Mouse (Mus musculus): ENCODE measurements around the gene Vipr1. TPM values are rescaled to one million over a fixed set of nuclear protein-coding genes. Genes with fewer than 3 reads are reported as not detected.

Gene Vipr1
- polyA plus RNA-seq, 1 experiment = 0.07 TPM

DNA sequence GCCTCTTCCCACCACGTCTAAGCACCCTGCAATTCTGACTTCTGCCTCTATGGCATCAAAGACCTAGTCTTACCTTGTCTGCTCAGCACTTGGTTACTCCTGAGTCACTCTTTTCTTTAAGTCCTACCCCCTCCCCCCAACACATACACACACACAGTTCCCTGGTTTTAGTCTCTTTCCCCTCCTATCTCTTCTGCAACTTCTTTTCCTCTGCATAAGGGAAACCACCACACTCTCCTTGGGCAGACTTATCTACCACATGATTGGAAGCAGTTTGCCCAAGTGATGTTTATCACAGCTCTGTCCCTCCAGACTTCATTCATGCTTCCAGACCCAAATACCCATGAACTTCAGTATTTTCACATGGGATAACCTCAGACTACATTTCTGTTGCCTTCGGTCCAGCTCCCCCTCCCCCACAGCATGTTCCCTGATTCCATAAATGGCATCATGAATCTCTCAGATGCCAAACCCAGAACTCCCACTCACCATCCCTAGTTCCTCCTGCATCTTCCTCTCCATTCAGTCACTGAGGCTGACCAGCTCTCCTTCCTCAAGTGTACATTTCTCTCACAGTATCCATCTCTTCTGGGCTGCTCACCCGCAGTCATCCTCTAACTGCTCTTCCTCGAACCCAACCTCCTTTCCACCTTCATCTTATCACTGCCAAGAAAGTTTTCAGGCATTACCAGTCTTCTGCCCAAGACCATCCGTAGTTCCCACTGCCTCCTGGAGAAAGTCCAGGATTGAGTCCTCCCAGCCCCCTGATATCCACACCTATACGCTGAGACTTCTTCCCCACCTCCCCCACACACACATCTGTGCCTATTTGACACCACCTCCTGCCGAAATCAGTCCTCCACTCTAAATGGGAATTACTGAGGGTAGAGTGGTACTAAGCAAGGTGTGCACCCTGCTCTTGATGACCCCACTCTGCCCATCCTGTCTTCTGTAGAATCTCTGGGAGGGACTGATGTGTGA is 66.3 kb downstream of the Vipr1 start:
- H3K27me3 ChIP-seq (replicated peaks) = no peaks in the 10 kb centered on the region
- H3K4me3 ChIP-seq (replicated peaks) = peak overlapping the region; percentile 89
- H3K36me3 ChIP-seq (replicated peaks; ENCODE audit: low read length) = peaks cover 21% of the 10 kb centered on the region
- no peaks in the 10 kb centered on the region for H3K9me3 ChIP-seq
- peaks cover 82% of the 10 kb centered on the region for H3K4me1 ChIP-seq
- no peak for TF ChIP-seq FLI1 (IDR thresholded peaks at IDR 0.05; ENCODE audit: low read length)

DNA sequence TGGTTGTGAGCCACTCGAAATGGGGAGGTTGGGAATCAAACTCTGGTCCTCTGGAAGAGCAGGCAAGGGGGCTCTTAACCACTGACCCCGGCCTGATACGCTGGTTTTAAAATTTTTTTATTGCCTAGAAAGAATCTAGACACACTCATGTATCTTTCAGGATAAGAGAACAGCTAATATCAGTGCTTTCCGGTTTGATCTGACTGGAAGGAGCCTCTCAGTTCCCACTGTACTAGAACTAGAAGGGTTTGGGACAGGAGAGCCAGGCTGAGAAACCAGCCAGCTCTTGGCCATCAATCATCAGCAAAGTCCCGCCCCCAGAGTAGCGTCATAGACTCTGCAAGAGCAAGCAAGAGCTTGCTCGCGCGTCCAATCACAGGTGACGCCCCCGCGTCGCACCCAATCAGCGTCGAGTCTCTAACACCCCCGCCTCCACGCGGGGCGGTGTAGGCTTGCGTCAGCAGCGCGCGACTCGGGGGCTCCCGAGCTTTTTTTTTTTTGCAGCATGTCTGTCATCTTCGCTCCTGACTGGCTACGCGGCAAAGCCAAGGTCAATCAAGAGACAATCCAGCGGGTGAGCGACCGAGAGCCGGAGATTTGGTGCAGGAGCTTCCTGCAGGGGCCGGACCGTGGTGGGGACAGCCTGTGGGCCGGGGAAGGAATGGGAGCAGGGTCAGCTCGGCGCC is 67.5 kb downstream of the Vipr1 start, which contains the start of gene Ss18l2:
TSS of gene Ss18l2 (plus strand) at position 432 of the 686 bp plus-strand sequence.
- Histone ChIP-seq H3K4me3 (replicated peaks) (peak within 1 kb of the TSS; percentile 96), H3K4me1 (peaks cover 76% of the 10 kb centered on the region), H3K27me3 (replicated peaks) (no peaks in the 10 kb centered on the region), H3K36me3 (replicated peaks; ENCODE audit: low read length) (peaks cover 23% of the 10 kb centered on the region), H3K9me3 (no peaks in the 10 kb centered on the region)
- TF ChIP-seq GATA1 (IDR thresholded peaks at IDR 0.05; ENCODE audit: borderline replicate concordance, low read length) = no peak
- TF ChIP-seq FLI1 (IDR thresholded peaks at IDR 0.05; ENCODE audit: low read length) = no peak

DNA sequence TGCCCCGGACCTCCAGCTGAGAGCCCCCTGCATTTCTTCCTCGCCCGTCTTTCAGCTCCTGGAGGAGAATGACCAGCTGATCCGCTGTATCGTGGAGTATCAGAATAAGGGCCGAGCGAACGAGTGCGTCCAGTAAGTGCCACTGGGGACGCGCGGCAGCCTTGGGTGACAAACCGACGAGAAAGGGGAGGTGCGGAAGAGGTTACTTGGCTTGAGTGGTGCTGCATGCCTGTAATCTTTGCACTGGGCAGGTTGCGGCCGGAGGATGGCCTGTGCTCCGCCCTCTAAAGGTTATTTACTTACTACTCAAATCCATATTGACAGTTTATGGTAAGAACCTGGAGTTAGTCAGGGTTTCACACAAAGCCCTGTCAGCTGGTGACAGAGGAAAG is 68.1 kb downstream of the Vipr1 start:
- Histone ChIP-seq H3K9me3 (no peaks in the 10 kb centered on the region), H3K4me1 (peaks cover 75% of the 10 kb centered on the region), H3K36me3 (replicated peaks; ENCODE audit: low read length) (peaks cover 23% of the 10 kb centered on the region), H3K4me3 (replicated peaks) (peak overlapping the region; percentile 96), H3K27me3 (replicated peaks) (no peaks in the 10 kb centered on the region)
- no peak for TF ChIP-seq GATA1 (IDR thresholded peaks at IDR 0.05; ENCODE audit: borderline replicate concordance, low read length)
- no peak for TF ChIP-seq FLI1 (IDR thresholded peaks at IDR 0.05; ENCODE audit: low read length)

DNA sequence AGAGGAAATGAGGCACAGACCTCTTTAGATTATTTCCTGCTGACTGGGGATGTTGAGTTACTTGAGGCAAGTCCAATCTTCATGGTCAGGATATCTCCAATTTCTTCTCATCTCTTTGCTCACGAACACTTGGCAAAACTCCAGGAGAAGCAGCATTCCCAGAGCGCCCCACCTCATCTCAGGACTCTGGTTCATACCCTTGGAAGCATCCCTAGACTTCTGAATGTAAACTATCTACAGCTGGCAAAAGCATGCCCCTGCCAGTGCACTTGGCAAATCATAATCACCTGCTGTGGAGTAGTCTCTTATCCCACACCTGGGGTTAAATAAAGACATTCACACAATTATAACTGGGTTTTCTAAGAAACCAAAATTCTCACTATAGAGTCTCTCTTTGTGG is 74.5 kb downstream of the Vipr1 start:
- H3K27me3 ChIP-seq (replicated peaks) = no peaks in the 10 kb centered on the region
- no peak overlapping the region for H3K4me3 ChIP-seq (replicated peaks)
- peaks cover 40% of the 10 kb centered on the region for H3K4me1 ChIP-seq
- H3K36me3 ChIP-seq (replicated peaks; ENCODE audit: low read length) = peaks cover 29% of the 10 kb centered on the region
- 0 out of 2 replicates have a peak, but pooled peaks cover 3% of the 10 kb centered on the region for H3K9me3 ChIP-seq
- TF ChIP-seq GATA1 (IDR thresholded peaks at IDR 0.05; ENCODE audit: borderline replicate concordance, low read length) (no peak), FLI1 (IDR thresholded peaks at IDR 0.05; ENCODE audit: low read length) (no peak)

DNA sequence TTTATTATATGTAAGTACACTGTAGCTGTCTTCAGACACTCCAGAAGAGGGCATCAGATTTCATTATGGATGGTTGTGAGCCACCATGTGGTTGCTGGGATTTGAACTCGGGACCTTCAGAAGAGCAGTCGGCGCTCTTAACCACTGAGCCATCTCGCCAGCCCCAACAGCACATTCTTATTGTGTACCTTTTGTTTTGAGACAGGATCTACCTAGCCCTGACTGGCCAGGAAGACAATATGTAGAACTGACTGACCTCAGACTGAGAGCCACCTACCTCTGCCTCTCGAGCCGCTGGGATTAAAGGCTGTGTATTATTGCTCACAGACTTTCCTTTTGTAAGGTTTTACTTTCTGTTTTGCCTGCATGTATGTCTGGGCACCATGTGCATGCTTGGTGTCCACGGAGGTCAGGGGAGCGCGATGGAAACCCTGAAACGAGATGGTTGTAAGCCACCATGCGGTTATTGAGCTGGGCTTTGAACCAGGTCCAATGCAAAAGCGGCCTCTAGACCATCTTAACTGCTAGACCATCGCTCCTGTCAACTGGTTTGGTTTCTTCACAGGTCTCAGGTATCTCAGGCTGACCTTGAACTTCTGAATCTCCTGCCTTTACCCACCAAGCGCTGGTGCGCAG is 75.7 kb downstream of the Vipr1 start:
- no peaks in the 10 kb centered on the region for H3K27me3 ChIP-seq (replicated peaks)
- H3K9me3 ChIP-seq = 0 out of 2 replicates have a peak, but pooled peaks cover 3% of the 10 kb centered on the region
- H3K36me3 ChIP-seq (replicated peaks; ENCODE audit: low read length) = peaks cover 18% of the 10 kb centered on the region
- H3K4me1 ChIP-seq = peaks cover 38% of the 10 kb centered on the region
- peak overlapping the region; percentile 100 for H3K4me3 ChIP-seq (replicated peaks)
- TF ChIP-seq FLI1 (IDR thresholded peaks at IDR 0.05; ENCODE audit: low read length) = no peak

DNA sequence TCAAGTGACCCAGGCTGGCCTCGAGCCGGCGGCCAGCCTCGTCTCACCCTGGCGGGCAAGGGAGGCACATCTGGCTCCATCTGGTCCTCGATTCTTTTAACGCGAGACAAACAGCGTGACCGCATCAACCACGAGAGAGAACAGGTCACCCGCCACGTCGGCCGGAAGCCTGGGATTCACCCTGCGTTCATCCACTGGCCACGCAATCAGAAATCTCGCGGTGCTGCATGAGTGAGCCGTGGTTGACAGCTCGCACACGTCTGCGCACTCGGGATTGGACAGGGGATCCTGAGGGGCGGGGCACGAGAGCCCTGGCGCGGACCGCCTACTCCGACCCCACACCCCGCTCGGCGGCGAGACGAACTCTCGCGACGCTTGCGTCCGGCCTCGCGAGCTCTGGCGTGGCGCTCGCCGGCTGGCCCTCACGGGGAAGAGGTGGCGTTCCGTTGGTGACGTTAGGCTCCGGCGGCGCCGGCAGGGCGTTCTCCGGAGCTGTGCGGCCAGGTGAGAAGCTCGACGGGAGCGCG is 76.3 kb downstream of the Vipr1 start, which contains the start of gene Nktr:
TSS of gene Nktr (plus strand) at position 378 of the 527 bp plus-strand sequence.
- Histone ChIP-seq H3K9me3 (0 out of 2 replicates have a peak, but pooled peaks cover 3% of the 10 kb centered on the region), H3K4me3 (replicated peaks) (peak within 1 kb of the TSS; percentile 100)
- no peak for TF ChIP-seq GATA1 (IDR thresholded peaks at IDR 0.05; ENCODE audit: borderline replicate concordance, low read length)
- no peak for TF ChIP-seq FLI1 (IDR thresholded peaks at IDR 0.05; ENCODE audit: low read length)

DNA sequence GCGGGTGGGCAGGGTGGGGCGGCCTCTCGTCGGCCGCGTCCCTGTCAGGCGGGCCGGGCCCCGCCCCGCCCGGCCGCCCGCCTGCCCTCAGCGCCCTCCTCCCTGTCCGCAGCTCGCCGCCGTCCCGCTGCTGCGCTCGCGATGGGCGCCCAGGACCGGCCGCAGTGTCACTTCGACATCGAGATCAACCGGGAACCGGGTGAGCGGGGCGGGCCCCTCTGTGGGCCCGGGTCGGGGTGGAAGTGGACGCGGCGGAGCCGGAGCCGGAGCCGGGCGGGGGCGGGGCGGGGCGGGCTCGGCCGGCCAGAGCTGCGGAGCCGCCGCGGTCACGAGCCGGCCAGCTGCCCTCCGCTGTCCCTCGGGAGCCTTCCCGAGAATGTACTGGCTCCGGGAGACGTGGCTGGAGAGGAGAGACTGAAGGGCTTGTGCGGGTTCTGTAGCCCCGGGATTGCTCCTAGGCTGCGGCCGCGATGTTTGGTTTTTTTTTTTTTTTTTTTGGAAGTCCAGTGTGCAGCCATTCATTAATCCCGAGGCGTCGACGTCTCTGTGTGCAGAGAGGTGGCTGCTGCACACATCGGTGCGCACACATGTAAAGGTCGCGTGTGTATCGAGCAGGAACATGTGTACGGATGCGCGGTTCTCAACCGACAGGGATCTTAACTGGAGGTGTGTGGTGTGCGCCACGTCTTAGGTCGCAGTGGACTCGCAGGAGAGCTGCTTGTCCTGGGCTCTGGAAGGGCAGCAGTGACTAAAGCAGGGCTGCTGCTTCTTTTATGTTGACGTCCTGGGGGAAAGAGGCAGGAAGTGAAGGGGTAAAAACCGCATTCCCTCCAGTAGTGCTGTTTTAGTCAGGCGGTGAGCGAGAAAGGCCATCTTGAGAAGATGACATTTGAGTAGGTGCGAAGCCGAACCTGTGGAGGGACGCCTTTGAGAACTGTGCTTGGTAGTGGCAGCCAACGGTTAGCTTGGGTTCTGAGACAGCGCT is 77.1 kb downstream of the Vipr1 start:
- TF ChIP-seq GATA1 (IDR thresholded peaks at IDR 0.05; ENCODE audit: borderline replicate concordance, low read length) (no peak), FLI1 (IDR thresholded peaks at IDR 0.05; ENCODE audit: low read length) (no peak)
- 0 out of 2 replicates have a peak, but pooled peaks cover 3% of the 10 kb centered on the region for H3K9me3 ChIP-seq
- peaks cover 16% of the 10 kb centered on the region for H3K36me3 ChIP-seq (replicated peaks; ENCODE audit: low read length)
- no peaks in the 10 kb centered on the region for H3K27me3 ChIP-seq (replicated peaks)
- H3K4me3 ChIP-seq (replicated peaks) = peak overlapping the region; percentile 100
- H3K4me1 ChIP-seq = peaks cover 42% of the 10 kb centered on the region

More for the DNA sequence above, 76.3 kb downstream of the Vipr1 start, which contains the start of gene Nktr:
- Histone ChIP-seq H3K36me3 (replicated peaks; ENCODE audit: low read length) (peaks cover 13% of the 10 kb centered on the region), H3K27me3 (replicated peaks) (no peaks in the 10 kb centered on the region), H3K4me1 (peaks cover 39% of the 10 kb centered on the region)

Other genes starting within 250 kb of the Vipr1 start
- not detected in 2 replicates for gene Cck, start 147.0 kb upstream of the Vipr1 start, polyA plus RNA-seq (2012; ENCODE audit: insufficient read depth, low replicate concordance)
- gene Lyzl4, start 620 bp upstream of the Vipr1 start, polyA plus RNA-seq (2012; ENCODE audit: insufficient read depth, low replicate concordance) = 0.51 TPM in 1 of 2 replicates, not detected in the other
- gene Sec22c, start 62.8 kb downstream of the Vipr1 start, polyA plus RNA-seq (2012; ENCODE audit: insufficient read depth, low replicate concordance) = 1.2 and 2.4 TPM in 2 replicates
- 30.1 and 45.4 TPM in 2 replicates for gene Ss18l2, start 67.6 kb downstream of the Vipr1 start, polyA plus RNA-seq (2012; ENCODE audit: insufficient read depth, low replicate concordance)
- gene Nktr, start 76.5 kb downstream of the Vipr1 start, polyA plus RNA-seq (2012; ENCODE audit: insufficient read depth, low replicate concordance) = 4.4 and 6.4 TPM in 2 replicates
- 1.9 and 2.9 TPM in 2 replicates for gene Zfp651, start 116.6 kb downstream of the Vipr1 start, polyA plus RNA-seq (2012; ENCODE audit: insufficient read depth, low replicate concordance)
- not detected in 2 replicates for gene Klhl40, start 134.9 kb downstream of the Vipr1 start, polyA plus RNA-seq (2012; ENCODE audit: insufficient read depth, low replicate concordance)
- gene Hhatl, start 149.8 kb downstream of the Vipr1 start, polyA plus RNA-seq (2012; ENCODE audit: insufficient read depth, low replicate concordance) = not detected in 2 replicates
- gene Ccdc13, start 196.7 kb downstream of the Vipr1 start, polyA plus RNA-seq (2012; ENCODE audit: insufficient read depth, low replicate concordance) = 0.34 TPM in 1 of 2 replicates, not detected in the other
- 42.4 and 57.7 TPM in 2 replicates for gene Higd1a, start 215.6 kb downstream of the Vipr1 start, polyA plus RNA-seq (2012; ENCODE audit: insufficient read depth, low replicate concordance)